Mouse (Mus musculus) hindbrain, embryonic 12.5 days (tissue): ENCODE results near the gene Pet100. TPM values are rescaled to one million over a fixed set of nuclear protein-coding genes. Genes with fewer than 3 reads are reported as not detected.

ENCODE experiments used
- ATAC-seq: fragments of 200-750 bp; cut with Nextera tagmentation; 2 replicates; pipeline ENCODE4 v1.8.0; 2017; ENCODE audit warnings: moderate TSS enrichment; ENCODE audit not compliant: low FRiP score
- H3K27ac ChIP-seq: fragments of 300-500 bp; sonication (generic); 2 replicates; pipeline ENCODE4 v1.5.1; 2016; ENCODE audit warnings: mild to moderate bottlenecking
- H3K27me3 ChIP-seq: fragments of 300-500 bp; sonication (generic); 2 replicates; pipeline ENCODE4 v1.6.1; 2016; ENCODE audit warnings: mild to moderate bottlenecking
- H3K36me3 ChIP-seq: fragments of 300-500 bp; sonication (generic); 2 replicates; pipeline ENCODE4 v1.6.1; 2016; ENCODE audit warnings: mild to moderate bottlenecking
- H3K4me1 ChIP-seq: fragments of 300-500 bp; sonication (generic); 2 replicates; pipeline ENCODE4 v1.6.1; 2016
- H3K4me2 ChIP-seq: fragments of 300-500 bp; sonication (generic); replicated peaks from 2 replicates; pipeline ENCODE4 v1.6.1; 2016; ENCODE audit warnings: mild to moderate bottlenecking
- H3K4me3 ChIP-seq: fragments of 300-500 bp; sonication (generic); 2 replicates; pipeline ENCODE4 v1.5.1; 2016; ENCODE audit warnings: mild to moderate bottlenecking
- H3K9ac ChIP-seq: fragments of 300-500 bp; sonication (generic); 2 replicates; pipeline ENCODE4 v1.6.1; 2016; ENCODE audit warnings: mild to moderate bottlenecking, moderate library complexity
- H3K9me3 ChIP-seq: fragments of 300-500 bp; sonication (generic); replicated peaks from 2 replicates; pipeline ENCODE4 v1.6.1; 2016; ENCODE audit warnings: mild to moderate bottlenecking
- WGBS: fragments of 180-500 bp; shearing (Covaris S2); methylation state at CpG from one replicate; pipeline ENCODE4 v1.1.7; 2016; 5-methylcytosine and 5-hydroxymethylcytosine counted together
- polyA plus RNA-seq: library from polyadenylated mRNA; unstranded; fragments of >200 nt; fragmentation: Nextera tagmentation; extraction: Ambion mirVana; gene quantifications from 2 replicates; pipeline ENCODE4 v1.2.1, GENCODE M21; 2016

Pet100 gene
- polyA plus RNA-seq, 1 experiment from 2014 or later: 116 TPM

DNA sequence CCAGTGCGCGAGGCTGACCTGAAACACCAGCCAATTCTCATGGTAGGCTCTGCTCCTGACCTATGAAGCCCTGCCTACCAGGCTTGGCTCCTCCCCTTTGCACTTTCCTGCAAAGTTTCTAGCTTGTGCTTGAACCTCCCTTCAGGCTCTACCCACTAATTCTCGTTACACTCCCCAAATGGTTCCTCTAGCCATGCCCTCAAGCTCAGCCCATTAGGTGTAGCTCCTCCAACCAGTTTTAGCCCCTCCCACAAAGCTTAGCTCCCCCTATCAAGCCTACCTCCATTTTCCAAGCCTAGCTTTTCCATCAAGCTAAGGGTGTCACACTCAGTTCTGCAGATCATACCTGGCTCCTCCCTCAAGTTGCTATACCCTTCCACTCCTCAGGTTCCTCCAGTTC, 23.3 kb upstream of the Pet100 start:
- ATAC-seq: no peak

DNA sequence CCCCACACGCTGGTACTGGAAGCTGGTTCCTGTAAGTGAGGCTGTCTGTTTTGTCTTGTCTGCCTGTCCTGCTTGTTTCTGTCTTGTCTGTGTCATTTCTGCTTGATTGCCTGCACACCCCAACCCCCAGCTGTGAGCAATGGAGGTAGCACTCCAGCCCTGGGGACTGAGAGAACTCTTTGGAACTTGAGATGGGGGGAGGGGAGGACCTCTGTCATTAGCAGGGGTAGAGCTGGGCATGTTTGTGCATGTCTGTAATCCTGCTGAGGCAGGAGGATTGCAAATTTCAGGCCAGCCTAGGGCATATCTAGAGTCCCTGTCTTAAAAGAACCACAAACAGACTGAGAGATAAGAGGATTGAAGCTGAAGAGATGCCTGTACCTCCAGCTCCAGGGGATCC, 22.1 kb upstream of the Pet100 start:
- Histone ChIP-seq H3K27ac (no peak overlapping the region), H3K4me2 (no peak overlapping the region), H3K36me3 (peaks cover 57% of the 10 kb centered on the region), H3K9ac (no peak overlapping the region), H3K27me3 (no peaks in the 10 kb centered on the region), H3K4me3 (no peak overlapping the region), H3K9me3 (no peaks in the 10 kb centered on the region), H3K4me1 (no peaks in the 10 kb centered on the region)
- 65% methylated on average over 1 of the region's 1 CpGs for WGBS
- ATAC-seq: no peak

More for the DNA sequence above, 23.3 kb upstream of the Pet100 start:
- no peaks in the 10 kb centered on the region for H3K9me3 ChIP-seq
- peaks cover 4% of the 10 kb centered on the region; the same call in 1 of the 2 replicates for H3K4me1 ChIP-seq
- no peaks in the 10 kb centered on the region for H3K27me3 ChIP-seq
- H3K4me2 ChIP-seq: no peak overlapping the region
- no peak overlapping the region for H3K4me3 ChIP-seq
- WGBS: 76% methylated on average over 3 of the region's 3 CpGs
- peaks cover 46% of the 10 kb centered on the region for H3K36me3 ChIP-seq
- H3K27ac ChIP-seq: no peak overlapping the region
- no peak overlapping the region for H3K9ac ChIP-seq

DNA sequence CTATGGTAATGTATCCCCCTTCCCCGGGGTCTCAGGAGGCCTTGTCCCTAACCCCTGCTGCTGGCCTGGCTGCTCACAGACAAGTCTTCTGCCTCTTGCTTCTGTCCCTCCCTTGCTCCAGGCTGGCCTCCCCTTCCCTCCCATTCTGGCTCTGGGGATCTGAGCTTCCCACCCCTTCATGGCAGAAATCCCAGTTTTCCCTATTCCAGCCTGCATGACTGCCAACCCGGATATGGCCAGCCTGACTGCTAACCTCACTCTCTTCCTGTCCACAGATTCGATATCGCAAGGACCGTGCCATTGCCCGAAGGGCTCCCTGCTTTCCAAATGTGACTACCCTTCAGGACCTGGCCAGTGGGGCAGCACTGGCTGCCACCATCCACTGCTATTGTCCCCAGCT, 20.9 kb upstream of the Pet100 start:
- Histone ChIP-seq H3K9ac (no peak overlapping the region), H3K4me1 (no peaks in the 10 kb centered on the region), H3K9me3 (no peaks in the 10 kb centered on the region), H3K4me3 (no peak overlapping the region), H3K36me3 (peaks cover 68% of the 10 kb centered on the region), H3K27me3 (no peaks in the 10 kb centered on the region), H3K27ac (no peak overlapping the region), H3K4me2 (no peak overlapping the region)
- ATAC-seq: no peak
- 94% methylated on average over 6 of the region's 6 CpGs for WGBS

DNA sequence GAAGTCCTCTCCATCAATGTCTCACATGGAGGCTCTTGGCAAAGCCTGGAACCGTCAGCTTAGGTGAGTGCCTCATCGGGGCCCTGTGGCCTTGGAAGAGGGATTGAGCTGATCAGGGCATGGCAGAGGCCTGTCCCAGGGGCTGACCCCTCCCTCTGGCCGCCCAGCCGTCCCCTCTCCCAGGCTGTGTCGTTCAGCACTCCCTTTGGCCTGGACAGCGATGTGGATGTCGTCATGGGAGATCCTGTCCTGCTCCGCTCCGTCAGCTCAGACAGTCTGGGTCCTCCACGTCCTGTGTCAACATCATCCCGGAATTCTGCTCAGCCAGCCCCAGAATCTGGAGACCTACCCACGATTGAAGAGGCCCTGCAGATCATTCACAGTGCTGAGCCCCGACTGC, 17.9 kb upstream of the Pet100 start:
- H3K4me2 ChIP-seq: no peak overlapping the region

DNA sequence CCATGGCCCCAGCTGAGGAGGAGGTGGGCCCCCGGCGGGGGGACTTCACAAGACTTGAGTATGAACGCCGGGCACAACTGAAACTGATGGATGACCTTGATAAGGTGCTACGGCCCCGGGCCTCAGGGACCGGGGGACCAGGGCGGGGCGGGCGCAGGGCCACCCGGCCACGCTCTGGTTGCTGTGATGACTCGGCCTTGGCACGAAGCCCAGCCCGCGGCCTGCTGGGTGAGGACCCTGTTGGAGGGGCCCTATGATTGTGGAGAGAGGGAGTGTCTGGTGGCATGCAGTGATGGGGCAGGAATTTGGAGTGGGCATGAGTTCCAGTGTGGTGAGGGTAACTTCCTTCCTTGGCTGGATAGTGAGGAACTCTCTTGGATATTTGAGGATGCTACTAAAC, 14.8 kb upstream of the Pet100 start:
- H3K4me2 ChIP-seq: no peak overlapping the region
- no peak for ATAC-seq
- no peaks in the 10 kb centered on the region for H3K27me3 ChIP-seq
- no peak overlapping the region for H3K4me3 ChIP-seq
- H3K4me1 ChIP-seq: no peaks in the 10 kb centered on the region
- no peak overlapping the region for H3K9ac ChIP-seq
- H3K9me3 ChIP-seq: no peaks in the 10 kb centered on the region
- peaks cover 97% of the 10 kb centered on the region for H3K36me3 ChIP-seq
- H3K27ac ChIP-seq: no peak overlapping the region
- 91% methylated on average over 16 of the region's 16 CpGs for WGBS

More for the DNA sequence above, 17.9 kb upstream of the Pet100 start:
- no peak overlapping the region for H3K9ac ChIP-seq
- H3K27ac ChIP-seq: no peak overlapping the region
- H3K4me1 ChIP-seq: no peaks in the 10 kb centered on the region
- no peak overlapping the region for H3K4me3 ChIP-seq
- WGBS: 84% methylated on average over 13 of the region's 13 CpGs
- peaks cover 91% of the 10 kb centered on the region for H3K36me3 ChIP-seq
- H3K27me3 ChIP-seq: no peaks in the 10 kb centered on the region
- ATAC-seq: no peak
- H3K9me3 ChIP-seq: no peaks in the 10 kb centered on the region

DNA sequence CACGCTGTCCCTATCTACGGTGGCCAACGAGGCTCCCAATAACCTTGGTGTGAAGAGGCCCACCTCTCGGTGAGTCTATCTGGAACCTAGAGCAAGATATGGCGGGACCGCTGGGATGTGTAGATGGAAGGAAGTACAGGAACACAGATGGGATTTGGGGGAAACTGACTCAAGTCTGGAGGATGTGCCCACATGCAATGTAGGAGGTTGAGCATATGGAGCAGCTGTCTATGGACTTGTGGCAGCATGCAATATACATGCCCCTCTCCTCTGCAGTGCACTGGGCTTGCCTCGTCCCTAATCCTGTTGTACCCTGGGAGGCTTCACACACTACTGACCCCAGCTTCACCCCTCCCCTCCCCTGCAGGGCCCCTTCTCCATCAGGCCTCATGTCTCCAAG, 13.5 kb upstream of the Pet100 start:
- Histone ChIP-seq H3K4me1 (no peaks in the 10 kb centered on the region), H3K36me3 (peaks cover 97% of the 10 kb centered on the region), H3K27me3 (no peaks in the 10 kb centered on the region), H3K4me3 (no peak overlapping the region), H3K4me2 (no peak overlapping the region), H3K9ac (no peak overlapping the region), H3K9me3 (no peaks in the 10 kb centered on the region), H3K27ac (no peak overlapping the region)
- 91% methylated on average over 7 of the region's 7 CpGs for WGBS
- no peak for ATAC-seq

DNA sequence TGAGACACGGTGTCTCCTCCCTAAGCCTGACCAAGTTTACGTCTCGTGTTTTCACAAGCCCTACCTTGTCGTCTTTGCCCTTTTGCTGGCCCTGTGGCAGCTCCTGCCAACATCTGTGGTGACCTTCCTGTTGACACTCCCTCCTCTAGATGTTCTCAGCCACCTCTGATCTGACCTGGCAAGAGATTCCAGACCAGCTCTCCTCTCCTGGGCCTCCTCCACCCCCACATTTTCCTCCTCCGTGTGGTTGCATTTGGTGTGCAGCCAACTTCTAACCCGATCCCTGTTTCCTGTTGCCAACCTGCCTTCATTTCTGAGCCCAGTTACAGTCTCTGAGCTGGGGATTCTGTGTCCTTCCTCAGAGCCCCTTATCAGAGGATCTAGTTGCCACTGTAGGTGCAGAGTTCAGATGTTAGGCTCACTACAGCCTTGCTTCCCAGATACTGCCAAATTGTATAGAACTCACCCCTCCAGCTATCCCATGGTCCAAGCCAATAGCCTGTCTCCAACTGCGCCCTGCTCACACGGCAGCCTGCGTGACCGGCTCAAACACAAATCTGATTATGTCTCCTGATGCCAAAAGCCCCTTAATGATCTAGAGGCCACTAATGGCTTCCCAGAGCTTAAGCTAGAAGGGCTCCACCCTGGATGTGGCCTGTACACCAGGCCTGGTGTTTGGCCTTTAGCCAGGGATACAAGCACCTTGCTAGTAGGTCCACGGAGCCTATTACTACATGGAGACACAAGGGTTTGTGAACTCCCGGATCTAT, 12.1 kb upstream of the Pet100 start:
- Histone ChIP-seq H3K27ac (no peak overlapping the region), H3K4me3 (no peak overlapping the region), H3K27me3 (no peaks in the 10 kb centered on the region), H3K4me2 (no peak overlapping the region), H3K36me3 (peaks cover 97% of the 10 kb centered on the region), H3K9me3 (no peaks in the 10 kb centered on the region), H3K9ac (no peak overlapping the region), H3K4me1 (no peaks in the 10 kb centered on the region)
- no peak for ATAC-seq
- WGBS: 85% methylated on average over 12 of the region's 12 CpGs

DNA sequence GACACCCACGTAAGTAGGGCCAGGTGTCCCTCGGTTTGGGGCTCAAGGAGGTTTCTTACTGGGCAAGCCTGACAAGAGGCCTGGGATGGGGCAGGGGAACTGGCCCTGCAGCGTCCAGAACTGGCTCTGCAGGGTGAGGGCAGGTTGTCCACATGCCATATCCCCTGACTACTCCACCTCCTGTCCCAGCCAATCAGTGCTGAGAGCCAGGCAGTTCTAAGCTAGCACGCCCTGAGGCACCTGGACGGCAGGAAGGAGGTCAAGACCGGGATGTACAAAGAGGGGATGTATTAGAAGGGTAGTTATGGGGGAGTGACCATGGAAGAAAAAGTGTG, 11.6 kb upstream of the Pet100 start:
- Histone ChIP-seq H3K4me1 (no peaks in the 10 kb centered on the region), H3K27ac (no peak overlapping the region), H3K36me3 (peaks cover 98% of the 10 kb centered on the region), H3K9me3 (no peaks in the 10 kb centered on the region), H3K4me3 (no peak overlapping the region), H3K9ac (no peak overlapping the region), H3K4me2 (no peak overlapping the region), H3K27me3 (no peaks in the 10 kb centered on the region)
- WGBS: 80% methylated on average over 6 of the region's 6 CpGs
- ATAC-seq: no peak

DNA sequence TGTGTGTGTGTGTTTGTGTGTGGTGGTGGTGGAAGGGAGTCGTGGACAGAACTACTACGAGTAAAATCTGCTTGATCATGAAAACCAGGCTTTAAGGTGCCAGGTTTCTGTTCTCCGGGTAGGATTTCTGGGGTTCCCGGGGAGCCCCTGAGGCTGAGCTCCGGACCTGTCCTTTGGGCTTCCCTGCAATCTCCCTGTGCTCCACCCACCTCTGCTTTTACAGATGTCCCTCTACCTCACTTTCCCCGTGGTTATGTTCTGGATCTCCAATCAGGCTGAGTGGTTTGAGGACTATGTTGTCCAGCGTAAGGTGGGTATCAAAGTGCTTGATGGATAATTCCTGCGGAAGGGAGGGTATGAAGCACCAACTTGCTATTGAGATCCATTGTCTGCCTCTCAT, 771 bp downstream of the Pet100 start:
- WGBS: 66% methylated on average over 8 of the region's 8 CpGs
- Histone ChIP-seq H3K9ac (peak overlapping the region; percentile 59), H3K4me2 (peak overlapping the region; percentile 64), H3K27me3 (no peaks in the 10 kb centered on the region; the same call in 1 of the 2 replicates), H3K4me1 (peaks cover 18% of the 10 kb centered on the region), H3K9me3 (no peaks in the 10 kb centered on the region), H3K4me3 (peak overlapping the region; percentile 88), H3K27ac (no peak overlapping the region), H3K36me3 (peaks cover 14% of the 10 kb centered on the region)
- no peak for ATAC-seq

DNA sequence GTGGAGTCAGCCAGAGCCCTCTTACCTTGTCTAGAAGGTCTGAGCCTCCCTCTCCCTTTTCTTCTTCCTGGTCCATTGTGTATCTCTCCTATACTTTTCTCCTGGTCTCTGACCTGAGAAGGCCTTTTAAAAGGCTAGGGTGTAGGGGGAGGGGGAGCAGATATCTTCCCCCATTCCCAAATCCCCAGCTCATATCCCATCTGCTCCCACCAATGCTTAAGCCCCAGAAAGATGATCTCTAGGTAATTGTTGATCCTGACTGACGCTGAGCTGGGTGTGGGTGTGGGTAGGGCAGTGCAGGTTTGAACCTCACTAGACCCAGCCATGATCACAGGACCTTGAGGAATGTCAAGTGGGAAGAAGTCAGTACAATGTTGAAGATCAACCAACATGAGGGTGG, 4.1 kb downstream of the Pet100 start, which contains the start of gene Pcp2:
Pcp2 (minus strand) TSS at position 101 of the 400 bp plus-strand sequence.
- Histone ChIP-seq H3K4me3 (no peak within 1 kb of the TSS), H3K4me2 (no peak within 1 kb of the TSS), H3K27ac (no peak within 1 kb of the TSS), H3K9ac (no peak within 1 kb of the TSS), H3K36me3 (no peaks in the 10 kb centered on the region), H3K9me3 (no peaks in the 10 kb centered on the region), H3K4me1 (peaks cover 9% of the 10 kb centered on the region), H3K27me3 (peaks cover 16% of the 10 kb centered on the region)
- ATAC-seq: no peak
- 76% methylated on average over 1 of the region's 1 CpGs for whole genome bisulfite sequencing

DNA sequence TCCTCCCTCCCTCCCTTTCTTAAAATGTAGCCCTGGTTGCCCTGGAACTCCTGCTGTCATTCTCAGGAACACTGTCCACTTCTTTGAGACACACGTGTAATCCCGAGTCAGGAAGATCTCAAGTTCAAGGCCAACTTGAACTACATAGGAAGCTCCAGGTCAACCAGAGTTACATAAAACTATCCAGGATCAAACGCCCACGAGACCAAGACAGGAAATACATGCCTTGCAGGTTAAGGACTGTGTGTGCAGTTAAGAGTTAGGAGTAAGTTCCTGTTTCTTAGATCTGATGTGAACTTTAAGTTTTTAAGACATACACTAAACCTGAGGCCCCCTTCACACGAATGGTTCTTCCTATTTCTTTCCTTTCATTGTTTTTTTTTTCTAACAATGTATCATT, 5.6 kb downstream of the Pet100 start:
- Histone ChIP-seq H3K9ac (no peak overlapping the region), H3K4me2 (no peak overlapping the region), H3K27me3 (peaks cover 20% of the 10 kb centered on the region), H3K9me3 (no peaks in the 10 kb centered on the region), H3K4me3 (no peak overlapping the region), H3K36me3 (no peaks in the 10 kb centered on the region), H3K4me1 (peaks cover 12% of the 10 kb centered on the region), H3K27ac (no peak overlapping the region)
- WGBS: 62% methylated on average over 5 of the region's 5 CpGs
- no peak for ATAC-seq

DNA sequence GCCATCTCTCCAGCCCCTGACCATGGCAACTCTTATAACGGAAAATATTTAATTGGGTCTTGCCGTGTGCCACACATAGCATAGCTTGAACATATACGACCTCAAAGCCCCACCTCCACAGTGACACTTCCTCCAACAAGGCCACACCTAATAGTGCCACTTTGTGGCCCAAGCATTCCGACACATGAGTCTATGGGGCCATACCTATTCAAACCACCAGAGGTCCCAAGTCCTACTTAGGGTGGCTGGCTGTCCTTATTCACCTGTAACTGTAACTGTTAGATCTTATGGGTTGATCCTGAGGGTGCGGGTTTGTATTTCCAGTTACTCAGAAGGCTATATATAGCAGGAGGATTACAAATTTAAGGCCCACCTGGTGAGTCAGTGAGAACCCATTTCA, 6.7 kb downstream of the Pet100 start:
- Histone ChIP-seq H3K4me1 (peaks cover 7% of the 10 kb centered on the region; the same call in 1 of the 2 replicates), H3K4me3 (no peak overlapping the region), H3K9me3 (no peaks in the 10 kb centered on the region), H3K4me2 (no peak overlapping the region), H3K27ac (no peak overlapping the region), H3K9ac (no peak overlapping the region), H3K27me3 (peaks cover 20% of the 10 kb centered on the region), H3K36me3 (no peaks in the 10 kb centered on the region)
- 26% methylated on average over 5 of the region's 5 CpGs for WGBS
- no peak for ATAC-seq
